Mouse (Mus musculus) liver, embryonic 11.5 days (tissue): Measurements from ENCODE around the gene Eras. TPM values are rescaled to one million over a fixed set of nuclear protein-coding genes. Genes with fewer than 3 reads are reported as not detected.

Source experiments
- polyA plus RNA-seq: library from polyadenylated mRNA; unstranded; fragments of >200 nt; fragmentation: Nextera tagmentation; extraction: Ambion mirVana; gene quantifications from 2 replicates; pipeline ENCODE4 v1.2.1, GENCODE M21; 2014

The Eras gene
- polyA plus RNA-seq, 1 experiment from 2014 or later = not detected

Other genes starting within 250 kb of the Eras start
- gene Magix, start 247.4 kb downstream of the Eras start, polyA plus RNA-seq = 0.06 TPM in 1 of 2 replicates, not detected in the other
- gene Gpkow, start 231.5 kb downstream of the Eras start, polyA plus RNA-seq = 30.0 and 33.4 TPM in 2 replicates
- gene Wdr45, start 214.3 kb downstream of the Eras start, polyA plus RNA-seq = 13.7 and 15.2 TPM in 2 replicates
- gene Gm45208, start 206.4 kb downstream of the Eras start, polyA plus RNA-seq = not detected in 2 replicates
- 29.8 and 32.0 TPM in 2 replicates for gene Praf2, start 200.2 kb downstream of the Eras start, polyA plus RNA-seq
- 4.7 and 6.5 TPM in 2 replicates for gene Ccdc120, start 177.7 kb downstream of the Eras start, polyA plus RNA-seq
- gene Tfe3, start 166.0 kb downstream of the Eras start, polyA plus RNA-seq = 15.9 and 16.0 TPM in 2 replicates
- 45.0 and 47.2 TPM in 2 replicates for gene Gripap1, start 138.8 kb downstream of the Eras start, polyA plus RNA-seq
- gene Kcnd1, start 106.3 kb downstream of the Eras start, polyA plus RNA-seq = 0.84 and 0.94 TPM in 2 replicates
- 32.2 and 33.1 TPM in 2 replicates for gene Otud5, start 87.2 kb downstream of the Eras start, polyA plus RNA-seq
- 6.8 and 8.5 TPM in 2 replicates for gene Pim2, start 50.3 kb downstream of the Eras start, polyA plus RNA-seq
- 12.5 and 14.4 TPM in 2 replicates for gene Slc35a2, start 44.6 kb downstream of the Eras start, polyA plus RNA-seq
- 91.5 and 95.3 TPM in 2 replicates for gene Pqbp1, start 29.3 kb downstream of the Eras start, polyA plus RNA-seq
- gene Timm17b, start 29.2 kb downstream of the Eras start, polyA plus RNA-seq = 153 and 156 TPM in 2 replicates
- gene Gm10491, start 20.8 kb downstream of the Eras start, polyA plus RNA-seq = not detected in 2 replicates
- not detected in 2 replicates for gene Gm10490, start 19.1 kb downstream of the Eras start, polyA plus RNA-seq
- 0.56 and 0.67 TPM in 2 replicates for gene Pcsk1n, start 8.8 kb downstream of the Eras start, polyA plus RNA-seq
- gene Hdac6, start 19.3 kb upstream of the Eras start, polyA plus RNA-seq = 21.1 and 22.5 TPM in 2 replicates
- gene Gata1, start 49.5 kb upstream of the Eras start, polyA plus RNA-seq = 157 and 162 TPM in 2 replicates
- gene Glod5, start 89.9 kb upstream of the Eras start, polyA plus RNA-seq = 0.29 and 0.53 TPM in 2 replicates
- 81.5 and 83.6 TPM in 2 replicates for gene Suv39h1, start 146.2 kb upstream of the Eras start, polyA plus RNA-seq
- 6.5 and 6.7 TPM in 2 replicates for gene Was, start 161.9 kb upstream of the Eras start, polyA plus RNA-seq
- 15.9 and 17.7 TPM in 2 replicates for gene Wdr13, start 204.3 kb upstream of the Eras start, polyA plus RNA-seq
- gene Rbm3, start 217.3 kb upstream of the Eras start, polyA plus RNA-seq = 469 and 471 TPM in 2 replicates
- 10.5 and 11.1 TPM in 2 replicates for gene Tbc1d25, start 247.6 kb upstream of the Eras start, polyA plus RNA-seq